Mouse (Mus musculus) embryonic facial prominence, embryonic 10.5 days (tissue): Measurements from ENCODE around the gene Pdyn. TPM values are rescaled to one million over a fixed set of nuclear protein-coding genes. Genes with fewer than 3 reads are reported as not detected.
A peak's percentile ranks its signal among the peaks of the same experiment; 100 is the strongest.

ENCODE experiments used
- DNase-seq: peaks from one replicate; pipeline ENCODE4 v3.0.0-alpha.2; 2017; ENCODE audit warnings: low spot score
- H3K27ac ChIP-seq: fragments of 300-500 bp; sonication (generic); replicated peaks from 2 replicates; pipeline ENCODE4 v1.5.1; 2016; ENCODE audit warnings: mild to moderate bottlenecking
- H3K27me3 ChIP-seq: fragments of 300-500 bp; sonication (generic); replicated peaks from 2 replicates; pipeline ENCODE4 v1.6.1; 2016; ENCODE audit warnings: low read depth, mild to moderate bottlenecking; ENCODE audit not compliant: poor library complexity, severe bottlenecking
- H3K36me3 ChIP-seq: fragments of 300-500 bp; sonication (generic); replicated peaks from 2 replicates; pipeline ENCODE4 v1.6.1; 2016; ENCODE audit warnings: mild to moderate bottlenecking, moderate library complexity
- H3K4me1 ChIP-seq: fragments of 300-500 bp; sonication (generic); 2 replicates; pipeline ENCODE4 v1.6.1; 2016
- H3K4me3 ChIP-seq: fragments of 300-500 bp; sonication (generic); 2 replicates; pipeline ENCODE4 v1.5.1; 2016; ENCODE audit warnings: mild to moderate bottlenecking, moderate library complexity
- H3K9me3 ChIP-seq: fragments of 300-500 bp; sonication (generic); 2 replicates; pipeline ENCODE4 v1.6.1; 2016; ENCODE audit warnings: mild to moderate bottlenecking
- WGBS: fragments of 180-500 bp; shearing (Covaris S2); methylation state at CpG from one replicate; pipeline ENCODE4 v1.1.7; 2016; 5-methylcytosine and 5-hydroxymethylcytosine counted together
- polyA plus RNA-seq: library from polyadenylated mRNA; unstranded; fragments of >200 nt; fragmentation: Nextera tagmentation; extraction: Ambion mirVana; gene quantifications from 2 replicates; pipeline ENCODE4 v1.2.1, GENCODE M21; 2016

Gene Pdyn
- 0.11 and 0.18 TPM in 2 replicates for polyA plus RNA-seq

GRCm38 (mm10) chr2:129699484-129700158, at the start of gene Pdyn:
Gene Pdyn, minus strand, starts transcription at chr2:129699844.
- H3K27ac ChIP-seq = no peak within 1 kb of the TSS
- H3K4me1 ChIP-seq = peaks cover 8% of the 10 kb centered on the region
- WGBS = 10% methylated on average over 20 of the region's 20 CpGs
- H3K9me3 ChIP-seq = no peaks in the 10 kb centered on the region
- peaks cover 53% of the 10 kb centered on the region for H3K27me3 ChIP-seq
- peak within 1 kb of the TSS; percentile 28 for H3K4me3 ChIP-seq
- peak; percentile 45 for DNase-seq
- no peaks in the 10 kb centered on the region for H3K36me3 ChIP-seq

DNA sequence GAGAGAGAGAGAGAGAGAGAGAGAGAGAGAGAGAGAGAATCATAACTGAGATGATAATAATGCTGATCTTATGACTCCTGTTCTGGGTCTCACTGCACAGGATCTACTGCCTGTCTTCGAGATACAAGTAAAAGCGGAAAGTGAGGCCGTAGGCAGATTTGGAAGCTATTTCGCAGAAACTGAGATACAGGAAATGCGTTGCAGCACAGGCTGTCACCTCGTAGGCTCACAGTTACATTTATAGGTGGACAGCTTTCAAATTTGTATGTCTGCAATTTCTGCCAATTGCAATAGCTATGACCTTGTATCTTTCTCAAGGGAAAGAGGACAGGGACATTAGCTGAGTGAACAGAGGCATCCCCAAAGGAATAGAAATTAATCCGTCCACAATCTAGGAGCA, 42.4 kb upstream of the Pdyn start:
- H3K4me1 ChIP-seq = no peaks in the 10 kb centered on the region
- no peaks in the 10 kb centered on the region for H3K9me3 ChIP-seq
- 92% methylated on average over 7 of the region's 7 CpGs for WGBS
- no peaks in the 10 kb centered on the region for H3K27me3 ChIP-seq
- H3K4me3 ChIP-seq = no peak overlapping the region
- no peaks in the 10 kb centered on the region for H3K36me3 ChIP-seq
- no peak for DNase-seq
- no peak overlapping the region for H3K27ac ChIP-seq

DNA sequence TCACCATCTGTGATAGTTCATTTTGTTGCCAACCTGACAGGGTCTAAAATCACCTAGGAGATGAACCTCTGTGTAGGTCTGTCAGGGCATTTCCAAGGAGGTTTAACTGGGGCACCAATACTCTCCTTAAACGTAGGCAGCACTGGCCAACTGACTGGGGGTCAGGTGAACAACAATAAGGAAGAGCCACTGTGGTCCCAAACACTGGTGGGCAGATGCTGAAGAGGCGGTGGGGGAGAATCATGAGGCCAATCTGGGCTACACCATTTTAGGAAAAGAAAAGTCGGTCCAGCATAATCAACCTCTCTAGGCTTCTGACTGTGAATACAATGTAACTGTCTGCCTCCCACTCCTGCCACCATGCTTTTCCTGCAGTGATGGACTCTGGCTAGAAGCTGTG, 40.9 kb upstream of the Pdyn start:
- H3K27me3 ChIP-seq = no peaks in the 10 kb centered on the region
- H3K36me3 ChIP-seq = no peaks in the 10 kb centered on the region
- H3K9me3 ChIP-seq = no peaks in the 10 kb centered on the region
- H3K4me3 ChIP-seq = no peak overlapping the region
- H3K27ac ChIP-seq = no peak overlapping the region
- 75% methylated on average over 3 of the region's 3 CpGs for WGBS
- no peaks in the 10 kb centered on the region for H3K4me1 ChIP-seq
- no peak for DNase-seq

GRCm38 (mm10) chr2:129734031-129734430, 34.4 kb upstream of the Pdyn start:
- DNase-seq = no peak
- Histone ChIP-seq H3K36me3 (no peaks in the 10 kb centered on the region), H3K4me3 (no peak overlapping the region), H3K9me3 (no peaks in the 10 kb centered on the region), H3K27me3 (no peaks in the 10 kb centered on the region), H3K27ac (no peak overlapping the region), H3K4me1 (no peaks in the 10 kb centered on the region)
- 80% methylated on average over 8 of the region's 8 CpGs for WGBS

- no peak for DNase-seq
- no peaks in the 10 kb centered on the region for H3K36me3 ChIP-seq
- H3K9me3 ChIP-seq = no peaks in the 10 kb centered on the region
- H3K4me3 ChIP-seq = no peak overlapping the region
- H3K4me1 ChIP-seq = no peaks in the 10 kb centered on the region
- H3K27ac ChIP-seq = no peak overlapping the region
- H3K27me3 ChIP-seq = no peaks in the 10 kb centered on the region
- WGBS = 88% methylated on average over 1 of the region's 1 CpGs
Observed at GRCm38 (mm10) chr2:129729681-129730080, 30.0 kb upstream of the Pdyn start.

DNA sequence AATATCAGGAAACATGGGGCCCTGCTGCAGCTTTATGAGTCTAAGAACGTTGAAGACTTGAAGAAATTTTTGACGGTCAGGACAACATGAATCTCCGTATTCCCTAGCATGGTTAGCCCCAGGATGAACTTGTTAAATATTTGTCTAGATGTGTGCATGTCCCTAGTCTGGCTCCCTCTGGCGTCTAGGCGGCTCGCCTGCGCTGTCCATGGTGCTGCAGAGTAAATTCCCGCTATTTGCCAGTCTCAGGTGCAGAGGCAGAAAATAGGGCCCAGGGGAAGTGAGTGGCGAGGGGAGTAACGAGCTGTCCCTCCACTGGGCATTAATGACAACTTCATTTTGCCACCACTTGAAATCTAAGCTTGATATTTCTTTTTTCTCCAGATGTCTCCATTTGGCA, 16.0 kb upstream of the Pdyn start:
- no peaks in the 10 kb centered on the region for H3K27me3 ChIP-seq
- 20% methylated on average over 10 of the region's 10 CpGs for WGBS
- H3K4me1 ChIP-seq = no peaks in the 10 kb centered on the region
- H3K4me3 ChIP-seq = no peak overlapping the region
- H3K9me3 ChIP-seq = no peaks in the 10 kb centered on the region
- H3K36me3 ChIP-seq = no peaks in the 10 kb centered on the region
- no peak overlapping the region for H3K27ac ChIP-seq
- peak; percentile 80 for DNase-seq

DNA sequence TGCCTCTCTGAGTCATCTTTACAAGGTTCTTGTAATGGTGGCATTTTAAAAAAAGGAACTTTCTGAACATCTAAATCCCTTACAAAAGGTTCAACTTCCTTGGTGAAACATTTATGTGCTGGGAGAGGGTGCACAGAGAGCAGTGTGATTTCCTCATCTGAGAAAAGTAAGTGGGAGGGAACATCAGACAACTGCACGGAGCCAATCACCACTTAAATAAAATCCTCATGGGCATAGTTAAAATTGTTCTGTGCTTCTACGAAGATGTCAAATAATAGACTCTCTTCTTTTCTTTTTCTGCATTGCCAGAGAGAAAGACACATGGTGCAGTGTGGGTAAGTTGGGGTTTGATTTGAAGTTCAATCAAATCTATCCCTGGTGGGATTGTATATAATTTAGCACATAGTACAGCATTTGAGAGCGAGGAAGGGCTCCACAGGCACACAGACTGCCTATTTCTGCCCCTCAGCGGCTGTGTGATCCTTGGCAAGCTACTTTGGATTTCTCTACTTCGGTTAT, 13.4 kb upstream of the Pdyn start:
- H3K9me3 ChIP-seq = no peaks in the 10 kb centered on the region
- no peak overlapping the region for H3K27ac ChIP-seq
- H3K4me1 ChIP-seq = no peaks in the 10 kb centered on the region
- 75% methylated on average over 5 of the region's 5 CpGs for WGBS
- H3K4me3 ChIP-seq = no peak overlapping the region
- no peak for DNase-seq
- no peaks in the 10 kb centered on the region for H3K36me3 ChIP-seq
- no peaks in the 10 kb centered on the region for H3K27me3 ChIP-seq

DNA sequence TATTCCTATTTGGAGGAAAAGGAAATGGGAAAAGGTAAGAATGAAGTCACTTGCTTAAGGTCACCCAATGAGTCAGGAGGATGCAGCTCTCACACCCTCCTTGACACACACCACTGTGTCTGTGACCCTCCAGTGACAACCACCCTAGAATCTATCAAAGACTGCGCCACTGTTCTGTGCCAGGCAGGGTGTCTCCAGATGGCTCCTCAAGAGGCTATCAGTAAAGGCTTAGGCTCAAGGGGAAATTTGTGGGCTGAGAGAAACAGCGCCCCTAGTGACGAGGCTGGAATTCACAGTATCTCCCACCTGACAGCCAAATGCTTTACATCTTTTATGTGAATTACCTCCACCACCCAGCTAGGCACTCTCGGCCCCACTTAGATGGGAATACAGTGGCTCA, 3.6 kb downstream of the Pdyn start:
- H3K27me3 ChIP-seq = peaks cover 46% of the 10 kb centered on the region
- no peaks in the 10 kb centered on the region for H3K9me3 ChIP-seq
- WGBS = 11% methylated on average over 4 of the region's 4 CpGs
- DNase-seq = peak; percentile 74
- no peak overlapping the region for H3K4me3 ChIP-seq
- H3K4me1 ChIP-seq = peaks cover 8% of the 10 kb centered on the region
- H3K36me3 ChIP-seq = no peaks in the 10 kb centered on the region
- no peak overlapping the region for H3K27ac ChIP-seq

DNA sequence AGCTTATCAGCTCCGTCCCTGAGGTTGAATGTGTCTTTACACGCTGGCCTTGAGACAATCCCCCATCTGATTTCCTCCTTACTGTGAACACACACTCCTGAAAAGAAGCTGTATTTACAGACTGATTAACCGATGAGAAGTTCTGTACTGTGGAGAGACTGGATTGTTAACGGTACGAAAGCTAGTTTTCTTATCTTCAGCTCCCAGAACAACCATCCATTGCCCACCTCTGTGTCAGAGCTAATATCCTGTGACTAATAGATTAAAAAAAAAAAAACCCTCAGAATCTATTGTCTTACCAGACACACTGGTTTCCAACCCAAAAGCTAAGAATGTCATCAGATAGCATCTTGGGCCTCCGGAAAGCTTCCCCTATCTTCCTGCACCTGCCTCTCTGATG, 5.3 kb downstream of the Pdyn start:
- DNase-seq = no peak
- Histone ChIP-seq H3K4me1 (peaks cover 2% of the 10 kb centered on the region; the same call in 1 of the 2 replicates), H3K36me3 (no peaks in the 10 kb centered on the region), H3K9me3 (no peaks in the 10 kb centered on the region), H3K27me3 (peaks cover 28% of the 10 kb centered on the region), H3K4me3 (no peak overlapping the region), H3K27ac (no peak overlapping the region)
- 75% methylated on average over 6 of the region's 6 CpGs for WGBS

DNA sequence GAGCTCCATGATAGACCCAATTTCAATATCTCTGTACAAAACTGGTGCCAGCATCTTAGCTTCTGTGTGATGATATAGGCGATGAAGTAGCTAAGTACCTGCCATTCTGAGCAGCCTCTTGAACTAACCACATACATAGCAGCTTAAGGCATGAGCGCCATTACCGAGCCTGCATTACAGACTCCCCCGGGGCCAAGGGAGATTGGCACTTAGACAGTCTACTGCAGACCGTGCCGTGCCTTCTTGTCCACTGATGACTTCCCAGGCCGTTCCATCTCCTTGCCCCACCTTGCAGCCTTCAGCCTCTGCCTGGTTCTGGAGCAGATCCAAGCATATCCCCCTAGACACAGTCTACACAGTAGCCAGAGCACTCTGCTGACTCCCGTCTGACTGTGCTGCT, 7.0 kb downstream of the Pdyn start:
- WGBS = 86% methylated on average over 8 of the region's 8 CpGs
- Histone ChIP-seq H3K27me3 (peaks cover 12% of the 10 kb centered on the region), H3K27ac (no peak overlapping the region), H3K4me3 (no peak overlapping the region), H3K9me3 (no peaks in the 10 kb centered on the region), H3K4me1 (no peaks in the 10 kb centered on the region), H3K36me3 (no peaks in the 10 kb centered on the region)
- DNase-seq = no peak

- Histone ChIP-seq H3K36me3 (no peaks in the 10 kb centered on the region), H3K27me3 (no peaks in the 10 kb centered on the region), H3K4me1 (no peaks in the 10 kb centered on the region), H3K27ac (no peak overlapping the region), H3K9me3 (no peaks in the 10 kb centered on the region), H3K4me3 (no peak overlapping the region)
- 86% methylated on average over 7 of the region's 7 CpGs for WGBS
- no peak for DNase-seq
Observed at GRCm38 (mm10) chr2:129689694-129690093, 9.9 kb downstream of the Pdyn start.

DNA sequence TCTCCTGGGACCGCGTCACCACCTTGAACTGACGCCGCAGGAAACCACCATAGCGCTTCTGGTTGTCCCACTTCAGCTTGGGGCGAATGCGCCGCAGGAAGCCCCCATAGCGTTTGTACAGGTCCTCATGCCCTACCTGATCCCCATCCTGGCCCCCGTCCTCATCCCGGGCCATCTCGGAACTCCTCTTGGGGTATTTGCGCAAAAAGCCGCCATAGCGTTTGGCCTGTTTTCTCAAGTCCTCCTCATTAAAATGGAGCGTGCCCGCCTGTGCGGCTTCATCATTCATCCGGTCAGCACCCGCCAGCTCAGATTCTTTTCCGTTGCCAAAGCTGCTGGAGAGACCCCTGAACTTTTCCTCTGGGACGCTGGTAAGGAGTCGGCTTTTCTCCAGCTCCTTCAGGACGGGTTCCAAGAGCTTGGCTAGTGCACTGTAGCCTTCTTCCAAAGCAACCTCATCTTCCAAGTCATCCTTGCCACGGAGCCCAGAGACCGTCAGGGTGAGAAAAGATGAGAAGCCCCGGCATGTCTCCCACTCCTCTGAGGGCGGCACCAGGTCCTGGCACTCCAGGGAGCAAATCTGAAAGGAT, 11.5 kb downstream of the Pdyn start:
- no peak overlapping the region for H3K27ac ChIP-seq
- H3K4me1 ChIP-seq = no peaks in the 10 kb centered on the region
- no peaks in the 10 kb centered on the region for H3K9me3 ChIP-seq
- H3K27me3 ChIP-seq = no peaks in the 10 kb centered on the region
- 93% methylated on average over 28 of the region's 28 CpGs for WGBS
- no peaks in the 10 kb centered on the region for H3K36me3 ChIP-seq
- H3K4me3 ChIP-seq = no peak overlapping the region
- no peak for DNase-seq

DNA sequence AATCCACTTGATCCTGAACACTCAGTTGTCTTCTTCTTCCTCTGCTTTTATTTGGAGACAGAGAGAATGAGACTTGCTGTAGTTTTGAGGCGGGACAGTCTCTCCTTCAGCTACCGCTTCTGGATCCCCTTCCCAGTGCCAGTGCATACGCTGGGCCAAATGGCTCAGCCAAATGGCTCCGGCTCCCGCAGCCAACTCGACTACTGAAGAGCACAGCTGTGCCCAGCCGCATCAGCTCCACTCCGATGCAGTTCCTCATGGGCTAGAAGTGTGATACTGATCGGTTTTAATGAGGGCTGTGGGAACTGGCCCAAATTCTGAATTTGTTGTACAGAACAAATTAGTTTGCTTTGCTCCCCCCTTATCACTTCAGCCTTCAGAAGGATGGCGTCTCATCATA, 12.7 kb downstream of the Pdyn start:
- H3K27ac ChIP-seq = no peak overlapping the region
- H3K4me3 ChIP-seq = no peak overlapping the region
- no peaks in the 10 kb centered on the region for H3K9me3 ChIP-seq
- H3K36me3 ChIP-seq = no peaks in the 10 kb centered on the region
- no peak for DNase-seq
- H3K4me1 ChIP-seq = no peaks in the 10 kb centered on the region
- 87% methylated on average over 10 of the region's 10 CpGs for WGBS
- no peaks in the 10 kb centered on the region for H3K27me3 ChIP-seq
